Mouse (Mus musculus): ENCODE measurements around the gene Asap2. TPM values are rescaled to one million over a fixed set of nuclear protein-coding genes. Genes with fewer than 3 reads are reported as not detected.

Asap2 gene
- polyA plus RNA-seq, 1 experiment from 2014 or later, result 13.3 TPM

DNA sequence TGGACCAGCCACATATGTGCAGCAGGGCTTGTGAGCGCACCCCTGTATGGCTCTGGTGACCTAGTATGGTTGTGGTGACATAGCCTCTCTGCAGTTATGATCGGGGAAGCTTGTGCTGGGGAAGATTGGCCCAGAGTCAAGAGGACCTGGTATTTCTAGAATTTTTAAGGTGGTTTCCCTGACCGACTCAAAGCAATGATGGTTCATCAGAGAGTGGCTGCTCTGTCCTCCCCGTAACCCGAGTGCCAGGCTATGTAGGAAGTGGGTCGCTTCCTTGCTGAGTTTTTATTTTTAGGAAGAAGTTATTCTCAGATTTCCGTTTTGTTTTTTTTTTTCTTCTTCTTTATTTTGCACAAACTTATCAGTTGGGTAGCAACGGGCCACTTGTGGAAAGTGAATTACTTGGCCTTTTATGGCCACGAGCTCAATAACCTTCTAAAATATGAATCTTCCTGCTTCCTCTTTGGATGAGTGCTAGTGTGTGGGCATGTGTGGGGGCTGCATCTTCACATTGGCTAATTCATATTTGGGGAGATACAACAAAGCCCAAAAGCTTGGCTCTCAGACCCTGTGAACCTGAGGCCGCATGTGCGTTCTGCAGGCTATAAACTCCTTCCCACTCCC lies 218.0 kb downstream of the Asap2 start:
- Histone ChIP-seq H3K4me1 (peaks cover 20% of the 10 kb centered on the region), H3K36me3 (replicated peaks) (peaks cover 85% of the 10 kb centered on the region), H3K9me3 (no peaks in the 10 kb centered on the region), H3K27ac (no peak overlapping the region), H3K4me3 (no peak overlapping the region), H3K27me3 (ENCODE audit: poor library complexity, severe bottlenecking) (no peaks in the 10 kb centered on the region)
- DNase-seq (ENCODE audit: extremely low spot score, low spot score), result no peak
- WGBS, result 92% methylated on average over 11 of the region's 11 CpGs

DNA sequence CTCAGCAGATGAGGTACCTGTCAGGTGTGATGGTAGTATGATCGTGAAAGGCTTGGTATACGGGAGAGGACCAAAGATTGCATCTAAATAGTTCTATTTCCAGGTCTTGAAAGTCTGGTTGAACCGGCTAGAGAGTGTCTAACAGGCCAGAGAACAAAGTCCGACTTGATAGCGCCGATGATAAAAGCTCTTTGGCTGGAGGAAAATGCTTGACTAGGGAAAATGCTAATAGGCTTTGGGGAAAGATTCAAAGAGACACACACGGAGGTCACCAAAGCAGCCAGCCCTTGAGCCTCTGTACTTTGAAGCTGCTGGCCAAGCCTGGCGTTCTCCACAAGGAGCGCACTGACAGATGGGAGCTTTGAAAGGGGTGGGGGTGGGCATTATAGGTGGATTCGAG lies 219.0 kb downstream of the Asap2 start:
- no peaks in the 10 kb centered on the region for H3K9me3 ChIP-seq
- H3K27ac ChIP-seq, result no peak overlapping the region
- no peak overlapping the region for H3K4me3 ChIP-seq
- H3K36me3 ChIP-seq (replicated peaks), result peaks cover 90% of the 10 kb centered on the region
- no peak for DNase-seq (ENCODE audit: extremely low spot score, low spot score)
- H3K4me1 ChIP-seq, result peaks cover 10% of the 10 kb centered on the region
- no peaks in the 10 kb centered on the region for H3K27me3 ChIP-seq (ENCODE audit: poor library complexity, severe bottlenecking)
- WGBS, result 90% methylated on average over 10 of the region's 10 CpGs

DNA sequence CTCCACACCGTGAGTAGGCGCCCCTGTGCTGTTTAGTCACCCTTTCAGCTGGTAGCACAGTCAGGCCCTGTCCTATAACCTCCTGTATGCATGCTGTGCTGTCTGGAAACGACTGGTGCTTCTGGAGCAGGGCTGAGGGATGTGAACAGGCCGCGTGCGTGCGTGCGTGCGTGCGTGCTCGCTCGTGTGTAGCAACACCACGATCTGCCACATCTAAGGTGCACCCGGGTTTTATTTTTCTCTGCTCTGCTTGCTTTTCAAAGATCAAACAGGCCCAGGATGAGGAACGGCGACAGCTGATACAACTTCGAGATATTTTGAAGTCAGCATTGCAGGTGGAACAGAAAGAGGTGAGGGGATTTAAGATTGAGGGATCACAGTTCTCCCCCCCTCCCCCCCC lies 222.6 kb downstream of the Asap2 start:
- WGBS, result 94% methylated on average over 17 of the region's 17 CpGs
- Histone ChIP-seq H3K27me3 (ENCODE audit: poor library complexity, severe bottlenecking) (no peaks in the 10 kb centered on the region), H3K36me3 (replicated peaks) (peaks cover 91% of the 10 kb centered on the region), H3K27ac (no peak overlapping the region), H3K4me3 (no peak overlapping the region), H3K9me3 (no peaks in the 10 kb centered on the region), H3K4me1 (no peaks in the 10 kb centered on the region)
- no peak for DNase-seq (ENCODE audit: extremely low spot score, low spot score)

DNA sequence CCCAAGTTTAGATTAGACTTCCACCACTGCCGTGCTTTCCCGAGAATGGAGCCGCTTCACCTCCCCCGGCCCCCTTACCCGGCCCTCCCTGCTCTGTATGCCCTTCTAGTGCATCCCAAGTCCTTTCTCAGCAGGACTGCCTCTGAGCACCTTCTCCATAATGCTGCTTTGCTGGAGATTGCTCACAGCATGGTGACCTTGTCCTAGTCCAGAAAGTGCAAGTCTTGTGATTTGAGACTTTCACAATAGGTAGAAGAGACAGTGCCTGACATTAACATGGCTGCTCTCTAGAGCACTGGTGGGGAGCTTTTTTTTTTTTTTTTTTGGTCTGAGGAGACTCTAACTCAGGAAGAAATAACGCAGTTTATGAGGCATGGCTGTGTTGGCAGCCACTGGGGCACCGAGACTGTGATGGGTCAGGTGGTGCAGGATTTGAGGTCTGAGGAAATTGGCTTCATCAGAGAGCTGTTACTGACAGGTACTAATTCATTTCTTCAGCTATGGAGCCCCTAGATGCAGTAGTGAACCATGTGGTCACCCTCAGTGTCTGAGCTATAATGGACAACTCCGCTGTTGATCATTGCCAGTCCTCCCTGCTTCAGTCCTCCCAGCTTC lies 224.4 kb downstream of the Asap2 start:
- no peak overlapping the region for H3K27ac ChIP-seq
- H3K36me3 ChIP-seq (replicated peaks), result peaks cover 85% of the 10 kb centered on the region
- no peaks in the 10 kb centered on the region for H3K4me1 ChIP-seq
- DNase-seq (ENCODE audit: extremely low spot score, low spot score), result no peak
- H3K27me3 ChIP-seq (ENCODE audit: poor library complexity, severe bottlenecking), result no peaks in the 10 kb centered on the region
- no peaks in the 10 kb centered on the region for H3K9me3 ChIP-seq
- H3K4me3 ChIP-seq, result no peak overlapping the region
- WGBS, result 95% methylated on average over 8 of the region's 8 CpGs

DNA sequence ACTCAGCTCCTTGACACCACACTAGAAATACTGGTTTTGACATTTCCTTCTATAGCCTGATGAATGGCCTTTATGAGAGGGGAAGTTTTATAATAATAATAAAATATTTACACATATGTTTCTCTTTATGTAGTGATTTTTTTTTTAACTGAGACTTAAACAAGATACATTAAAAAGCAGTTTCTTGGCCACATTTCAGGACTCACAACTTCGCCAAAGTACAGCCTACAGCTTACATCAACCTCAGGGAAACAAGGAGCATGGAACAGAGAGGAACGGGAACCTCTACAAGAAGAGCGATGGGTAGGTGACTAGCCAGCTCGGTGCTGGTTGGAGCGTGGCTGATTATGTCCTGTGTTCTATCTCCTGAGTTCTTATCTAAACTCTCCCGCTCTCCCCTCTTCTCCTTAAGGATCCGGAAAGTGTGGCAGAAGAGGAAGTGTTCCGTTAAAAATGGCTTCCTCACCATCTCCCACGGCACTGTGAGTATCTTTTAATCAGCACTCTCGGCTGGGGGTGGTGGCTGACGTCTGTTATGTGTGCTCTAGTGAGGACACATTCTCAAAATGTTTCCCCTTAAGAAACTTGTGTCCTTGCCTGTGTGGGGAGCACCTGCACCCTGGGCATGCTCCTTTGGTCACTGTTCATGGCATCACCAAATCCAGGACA lies 227.7 kb downstream of the Asap2 start:
- 89% methylated on average over 11 of the region's 11 CpGs for WGBS
- no peak for DNase-seq (ENCODE audit: extremely low spot score, low spot score)
- Histone ChIP-seq H3K9me3 (no peaks in the 10 kb centered on the region), H3K27me3 (ENCODE audit: poor library complexity, severe bottlenecking) (no peaks in the 10 kb centered on the region), H3K4me3 (no peak overlapping the region), H3K36me3 (replicated peaks) (peaks cover 91% of the 10 kb centered on the region), H3K27ac (no peak overlapping the region), H3K4me1 (no peaks in the 10 kb centered on the region)

DNA sequence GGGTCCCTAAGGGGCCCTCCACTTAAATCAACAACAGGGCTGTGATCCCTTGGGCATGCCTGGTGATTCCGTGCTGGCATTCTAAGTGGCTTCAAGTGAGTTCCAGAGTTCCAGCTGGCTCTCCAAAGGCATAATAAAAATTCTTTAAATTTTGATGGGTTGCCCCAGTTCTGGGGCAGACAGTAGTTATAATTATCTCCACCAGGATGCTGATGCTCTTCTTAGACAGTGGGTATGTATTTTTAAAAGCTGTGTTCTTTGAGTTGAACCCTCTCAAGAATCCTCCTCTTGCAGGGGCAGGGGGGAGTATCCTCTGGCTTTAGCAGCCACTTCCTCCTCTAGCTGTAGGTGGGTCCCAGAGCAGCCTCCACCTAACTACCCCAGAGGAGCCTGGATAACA lies 230.3 kb downstream of the Asap2 start:
- Histone ChIP-seq H3K27me3 (ENCODE audit: poor library complexity, severe bottlenecking) (no peaks in the 10 kb centered on the region), H3K4me1 (no peaks in the 10 kb centered on the region), H3K4me3 (no peak overlapping the region), H3K36me3 (replicated peaks) (peaks cover 90% of the 10 kb centered on the region), H3K27ac (no peak overlapping the region), H3K9me3 (no peaks in the 10 kb centered on the region)
- DNase-seq (ENCODE audit: extremely low spot score, low spot score), result no peak
- 100% methylated on average over 1 of the region's 1 CpGs for WGBS

DNA sequence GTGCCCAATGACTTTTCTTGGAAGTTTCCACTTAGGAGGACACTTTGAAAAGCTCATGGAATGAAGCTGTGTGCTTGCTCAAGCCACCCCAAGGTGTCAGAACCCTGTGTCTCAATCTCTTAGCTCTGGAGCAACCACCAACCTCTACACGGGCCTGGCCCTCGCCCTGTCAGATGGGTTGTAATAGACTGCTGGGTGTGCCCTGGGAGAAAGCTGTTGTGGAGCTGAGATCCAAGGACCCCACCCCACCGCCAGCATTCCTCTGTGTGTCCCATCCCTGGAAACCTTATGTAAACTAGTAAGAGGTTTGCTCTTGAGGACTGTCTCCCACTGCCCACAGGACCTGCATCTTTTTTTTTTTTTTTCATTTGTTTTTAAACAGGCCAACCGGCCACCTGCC lies 233.7 kb downstream of the Asap2 start:
- 92% methylated on average over 4 of the region's 4 CpGs for WGBS
- DNase-seq (ENCODE audit: extremely low spot score, low spot score), result no peak
- Histone ChIP-seq H3K36me3 (replicated peaks) (peaks cover 71% of the 10 kb centered on the region), H3K9me3 (no peaks in the 10 kb centered on the region), H3K27ac (no peak overlapping the region), H3K4me3 (no peak overlapping the region), H3K4me1 (no peaks in the 10 kb centered on the region), H3K27me3 (ENCODE audit: poor library complexity, severe bottlenecking) (no peaks in the 10 kb centered on the region)

DNA sequence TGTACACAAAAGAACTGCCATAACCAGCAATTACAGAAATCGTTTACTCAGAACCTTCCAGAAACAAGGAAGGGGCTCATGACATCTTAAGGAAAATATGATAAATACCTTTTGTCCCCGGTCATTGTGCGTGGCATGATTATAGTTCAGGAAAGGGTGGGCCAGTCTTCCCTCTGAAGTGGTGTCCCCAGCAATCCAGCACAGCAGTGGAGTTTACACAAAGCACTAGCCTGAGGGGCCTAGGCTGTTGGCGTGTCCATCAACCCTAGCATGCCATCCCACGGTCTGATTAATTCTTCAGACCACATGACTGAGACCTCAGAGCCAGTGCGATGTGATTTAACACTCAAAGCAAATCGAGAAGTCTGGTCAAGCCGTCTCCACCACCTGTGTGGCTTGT lies 235.1 kb downstream of the Asap2 start:
- Histone ChIP-seq H3K27ac (no peak overlapping the region), H3K9me3 (no peaks in the 10 kb centered on the region), H3K4me1 (peaks cover 3% of the 10 kb centered on the region; the same call in 1 of the 2 replicates), H3K36me3 (replicated peaks) (peaks cover 79% of the 10 kb centered on the region), H3K4me3 (no peak overlapping the region), H3K27me3 (ENCODE audit: poor library complexity, severe bottlenecking) (no peaks in the 10 kb centered on the region)
- no peak for DNase-seq (ENCODE audit: extremely low spot score, low spot score)
- 87% methylated on average over 8 of the region's 8 CpGs for WGBS

DNA sequence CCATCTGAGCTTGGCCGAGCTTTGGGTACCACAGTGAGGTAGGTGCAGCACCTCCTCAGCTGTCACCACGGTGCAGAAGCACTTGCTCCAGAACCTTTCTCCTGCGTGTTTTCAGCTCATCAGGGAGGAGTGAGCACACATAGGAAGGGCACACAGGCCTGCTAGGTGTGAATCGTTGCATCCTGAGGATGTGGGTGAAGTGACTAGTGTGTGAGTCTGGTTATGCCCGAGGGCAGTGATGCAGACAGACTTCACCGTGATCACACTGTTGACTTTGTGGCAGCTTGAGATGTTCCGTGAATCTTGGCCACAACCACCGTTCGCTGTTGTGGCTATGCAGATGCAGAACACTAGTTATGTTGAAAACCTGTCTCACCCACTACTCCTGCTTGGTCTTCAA lies 236.1 kb downstream of the Asap2 start:
- H3K27me3 ChIP-seq (ENCODE audit: poor library complexity, severe bottlenecking), result no peaks in the 10 kb centered on the region
- no peak for DNase-seq (ENCODE audit: extremely low spot score, low spot score)
- peaks cover 3% of the 10 kb centered on the region; the same call in 1 of the 2 replicates for H3K4me1 ChIP-seq
- no peak overlapping the region for H3K4me3 ChIP-seq
- peaks cover 79% of the 10 kb centered on the region for H3K36me3 ChIP-seq (replicated peaks)
- H3K27ac ChIP-seq, result no peak overlapping the region
- 90% methylated on average over 9 of the region's 9 CpGs for WGBS
- H3K9me3 ChIP-seq, result no peaks in the 10 kb centered on the region

DNA sequence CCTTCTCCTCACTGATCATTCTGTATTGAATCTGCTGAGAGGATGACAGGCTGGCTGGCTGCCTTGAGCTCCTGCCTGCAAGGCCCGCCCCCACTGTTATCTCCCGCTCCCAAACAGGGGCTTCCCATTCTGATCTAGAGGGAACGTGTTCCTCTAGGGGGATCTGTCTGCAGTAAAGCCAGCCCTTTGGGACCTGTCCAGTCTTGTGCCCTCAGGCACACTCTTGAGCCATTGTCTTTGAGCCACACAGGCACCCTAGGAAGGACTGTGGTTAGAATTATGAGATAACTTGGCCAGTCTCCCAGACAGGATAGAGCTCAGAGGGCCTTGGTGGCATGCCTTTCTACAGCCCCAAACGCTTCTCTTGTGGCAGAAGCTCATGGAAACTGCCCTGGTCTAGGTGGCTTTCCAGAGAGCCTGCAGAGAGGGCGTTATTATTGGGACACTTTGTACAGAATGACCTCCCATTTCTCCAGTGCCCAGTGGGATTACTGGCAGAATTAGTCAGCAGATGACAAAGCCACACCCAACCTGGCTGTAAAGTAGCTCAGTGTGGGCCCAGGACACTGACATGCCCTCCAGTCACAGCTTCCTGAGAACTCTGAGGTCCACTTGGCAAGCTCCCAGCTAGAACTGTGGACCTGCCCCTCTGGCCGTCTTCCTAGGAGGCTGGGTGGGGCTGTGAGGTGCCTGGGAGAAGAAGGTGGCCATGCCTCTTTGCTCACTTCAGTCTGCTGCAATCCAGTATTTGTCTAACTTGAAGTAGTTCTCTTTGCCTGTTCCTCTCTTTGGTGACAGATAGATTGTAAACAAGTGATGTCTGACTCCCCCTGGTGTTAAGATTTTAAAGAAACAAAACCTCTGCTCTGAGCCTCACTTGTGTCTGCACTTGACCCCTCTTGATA lies 237.1 kb downstream of the Asap2 start:
- H3K27ac ChIP-seq, result no peak overlapping the region
- no peak overlapping the region for H3K4me3 ChIP-seq
- WGBS, result 80% methylated on average over 6 of the region's 6 CpGs
- no peak for DNase-seq (ENCODE audit: extremely low spot score, low spot score)
- no peaks in the 10 kb centered on the region for H3K27me3 ChIP-seq (ENCODE audit: poor library complexity, severe bottlenecking)
- peaks cover 79% of the 10 kb centered on the region for H3K36me3 ChIP-seq (replicated peaks)
- H3K4me1 ChIP-seq, result peaks cover 3% of the 10 kb centered on the region; the same call in 1 of the 2 replicates
- no peaks in the 10 kb centered on the region for H3K9me3 ChIP-seq

DNA sequence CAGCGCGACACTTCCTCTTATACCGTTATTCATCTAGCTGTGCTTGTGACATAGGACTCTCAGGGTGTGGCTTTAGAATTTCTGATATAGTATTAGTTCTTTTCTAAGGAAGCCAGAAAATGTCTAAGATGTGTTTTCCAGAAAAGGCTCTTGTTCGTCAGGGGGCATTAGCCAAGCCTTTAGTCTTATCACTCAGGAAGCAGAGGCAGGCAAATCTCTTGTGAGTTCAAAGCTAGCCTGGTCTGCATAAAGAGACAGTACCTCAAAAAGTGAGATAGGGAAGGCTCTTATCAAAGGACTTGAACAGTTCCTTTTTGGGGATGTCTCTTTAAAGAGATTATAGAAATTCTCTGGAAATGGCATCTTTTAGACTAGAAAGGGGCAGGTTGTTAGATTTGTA lies 238.4 kb downstream of the Asap2 start:
- no peak overlapping the region for H3K4me3 ChIP-seq
- H3K27ac ChIP-seq, result no peak overlapping the region
- no peaks in the 10 kb centered on the region for H3K9me3 ChIP-seq
- WGBS, result 90% methylated on average over 4 of the region's 4 CpGs
- H3K27me3 ChIP-seq (ENCODE audit: poor library complexity, severe bottlenecking), result no peaks in the 10 kb centered on the region
- H3K36me3 ChIP-seq (replicated peaks), result peaks cover 80% of the 10 kb centered on the region
- no peak for DNase-seq (ENCODE audit: extremely low spot score, low spot score)
- H3K4me1 ChIP-seq, result peaks cover 3% of the 10 kb centered on the region; the same call in 1 of the 2 replicates

DNA sequence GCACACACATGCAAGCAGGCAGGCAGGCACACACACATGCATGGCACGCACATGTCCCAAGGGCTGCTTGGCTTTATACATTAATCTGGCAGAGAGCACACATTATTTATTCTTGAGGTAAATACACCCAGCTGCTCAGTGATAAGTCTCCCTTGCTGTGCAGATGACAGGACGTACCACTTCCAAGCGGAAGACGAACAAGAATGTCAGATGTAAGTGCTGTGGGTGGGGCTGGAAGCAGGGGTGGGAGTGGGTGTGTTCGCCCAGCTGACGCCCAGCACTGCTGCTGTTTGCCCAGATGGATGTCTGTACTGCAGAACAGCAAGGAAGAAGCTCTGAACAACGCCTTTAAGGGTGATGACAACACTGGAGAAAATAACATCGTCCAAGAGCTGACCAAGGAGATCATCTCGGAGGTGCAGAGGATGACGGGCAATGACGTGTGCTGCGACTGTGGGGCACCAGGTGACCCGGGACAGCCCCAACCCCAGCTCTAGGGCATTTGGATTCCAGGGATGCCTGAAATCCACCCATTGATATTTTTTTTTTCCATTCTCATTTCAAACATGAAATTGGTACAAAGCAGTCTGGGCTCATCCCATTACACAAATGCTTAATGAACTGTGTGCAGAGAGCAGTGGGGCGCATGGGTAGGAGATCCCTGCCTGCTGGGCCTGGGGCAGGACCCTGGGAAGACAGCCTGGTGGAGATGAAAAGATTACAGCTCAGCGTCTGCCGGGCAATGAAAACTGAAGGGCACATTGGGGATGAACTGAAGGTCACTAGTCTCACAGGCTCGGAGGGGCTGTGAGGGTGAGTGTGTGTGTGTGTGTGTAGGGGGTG lies 239.0 kb downstream of the Asap2 start:
- whole genome bisulfite sequencing, result 84% methylated on average over 17 of the region's 17 CpGs
- Histone ChIP-seq H3K4me3 (no peak overlapping the region), H3K27ac (no peak overlapping the region), H3K4me1 (peaks cover 3% of the 10 kb centered on the region; the same call in 1 of the 2 replicates), H3K36me3 (replicated peaks) (peaks cover 80% of the 10 kb centered on the region), H3K9me3 (no peaks in the 10 kb centered on the region), H3K27me3 (ENCODE audit: poor library complexity, severe bottlenecking) (no peaks in the 10 kb centered on the region)
- no peak for DNase-seq (ENCODE audit: extremely low spot score, low spot score)
